Mouse (Mus musculus) kidney, postnatal 14 days (tissue): ENCODE measurements around the gene Adamts6.

ENCODE experiments used
- DNase-seq: peaks from one replicate; pipeline ENCODE4 v3.0.0; 2022; ENCODE audit warnings: mixed read lengths

Adamts6 gene

DNA sequence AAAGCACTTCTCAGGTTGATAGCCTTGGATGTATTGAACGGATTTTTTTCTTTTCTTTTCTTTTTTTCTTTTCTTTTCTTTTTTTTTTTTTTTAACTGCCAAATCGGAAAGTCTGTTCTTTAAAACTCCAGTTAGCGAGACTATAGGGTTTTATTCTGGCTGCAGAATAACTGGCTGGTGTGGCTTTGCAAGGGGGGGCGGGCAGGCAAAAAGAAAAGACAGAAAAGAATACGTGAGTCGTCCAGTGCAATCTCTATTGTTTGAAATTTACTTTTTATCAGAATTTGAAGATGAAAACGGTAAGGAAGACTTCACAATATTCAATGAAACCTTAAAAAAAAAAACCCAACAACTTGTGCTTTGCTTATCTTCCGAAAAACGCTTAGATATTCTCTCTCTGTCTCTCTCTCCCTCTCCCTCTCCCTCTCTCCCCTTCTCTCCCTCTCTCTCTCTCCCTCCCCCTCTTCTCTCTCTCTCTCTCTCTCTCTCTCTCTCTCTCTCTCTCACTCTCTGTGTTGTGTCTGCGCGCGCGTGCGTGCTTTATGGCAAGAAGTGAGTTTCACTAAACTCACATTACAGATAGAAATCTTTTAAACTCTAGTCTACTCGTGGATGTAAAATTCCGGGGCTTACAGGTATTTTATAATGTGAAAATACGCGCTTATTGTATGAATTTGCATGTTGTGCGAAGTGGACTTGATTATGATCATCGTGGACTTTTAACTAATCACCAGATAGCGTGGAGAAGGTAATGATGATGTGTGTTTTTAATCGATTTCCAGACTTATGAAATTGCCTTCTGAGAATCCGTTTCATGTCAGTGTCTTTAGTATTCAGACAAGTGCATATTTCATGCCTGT, at the start of gene Adamts6:
TSS of gene Adamts6 (plus strand) at position 470 of the 860 bp plus-strand sequence.
- peak; percentile 17 for DNase-seq

DNA sequence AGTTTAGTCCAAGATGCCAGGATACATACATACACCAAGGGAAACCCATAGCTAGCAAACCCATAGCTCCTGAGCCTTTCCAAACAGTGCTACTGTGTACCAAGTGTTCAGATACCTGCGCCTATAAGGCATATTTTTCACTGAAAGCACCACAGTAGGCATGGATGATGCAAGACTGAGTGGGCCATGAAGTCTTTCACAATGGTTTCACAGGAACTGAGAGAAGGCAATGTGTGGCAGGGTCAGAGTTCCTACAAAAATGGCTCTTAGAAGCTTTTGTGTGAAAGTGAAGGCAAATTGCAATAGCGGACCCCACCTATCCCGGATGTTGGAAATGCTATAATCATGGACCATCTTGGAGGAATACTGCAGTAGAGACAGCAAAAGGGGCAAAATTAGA, 28.6 kb upstream of the Adamts6 start:
- no peak for DNase-seq

DNA sequence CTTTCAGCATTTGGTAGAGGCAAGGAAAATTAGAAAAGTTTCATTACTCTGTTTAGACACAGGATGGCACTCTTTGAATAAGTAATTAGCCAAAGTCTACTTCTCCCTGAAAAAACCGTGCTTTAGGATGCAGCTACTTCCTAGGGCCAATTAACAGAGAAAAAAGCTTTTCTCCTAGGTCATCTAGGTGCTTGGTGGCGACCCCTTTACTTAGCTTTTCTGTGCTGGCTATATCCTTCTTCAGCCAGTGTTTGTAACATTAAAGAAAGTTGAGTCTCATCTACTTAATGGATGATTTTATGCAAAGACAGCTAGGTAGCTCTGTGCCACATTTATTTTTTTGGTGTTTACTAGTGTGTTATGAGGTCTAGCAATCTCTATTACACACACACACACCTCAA, 2.6 kb upstream of the Adamts6 start:
- DNase-seq: peak; percentile 23

DNA sequence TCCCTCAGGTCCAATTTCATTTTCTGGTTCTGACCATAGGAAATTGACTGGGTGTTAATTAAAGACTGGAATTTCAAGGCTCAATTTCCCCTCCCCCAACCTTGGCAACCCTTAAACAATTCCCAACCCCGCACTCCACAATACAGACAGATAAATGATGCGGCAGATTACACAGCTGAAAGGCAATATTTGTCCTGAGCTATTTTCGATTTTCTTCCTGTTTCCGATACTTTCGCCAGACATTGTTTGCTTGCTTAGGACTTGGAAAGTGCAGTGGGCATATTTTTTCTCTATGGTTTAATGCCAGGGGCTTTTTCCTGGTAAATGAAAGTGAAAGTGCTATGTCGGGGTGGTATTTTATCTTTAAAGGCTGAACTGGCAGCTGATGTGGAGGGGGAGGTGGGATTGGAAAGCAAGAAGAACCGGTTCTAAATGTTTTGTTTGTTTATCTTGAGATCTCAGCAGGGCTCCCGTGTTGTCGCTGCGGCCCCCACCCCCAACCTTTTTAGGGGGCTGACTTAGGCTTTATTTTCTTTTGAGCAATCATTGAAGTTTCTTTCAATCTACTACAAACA, 1.8 kb upstream of the Adamts6 start:
- DNase-seq: peak; percentile 52

DNA sequence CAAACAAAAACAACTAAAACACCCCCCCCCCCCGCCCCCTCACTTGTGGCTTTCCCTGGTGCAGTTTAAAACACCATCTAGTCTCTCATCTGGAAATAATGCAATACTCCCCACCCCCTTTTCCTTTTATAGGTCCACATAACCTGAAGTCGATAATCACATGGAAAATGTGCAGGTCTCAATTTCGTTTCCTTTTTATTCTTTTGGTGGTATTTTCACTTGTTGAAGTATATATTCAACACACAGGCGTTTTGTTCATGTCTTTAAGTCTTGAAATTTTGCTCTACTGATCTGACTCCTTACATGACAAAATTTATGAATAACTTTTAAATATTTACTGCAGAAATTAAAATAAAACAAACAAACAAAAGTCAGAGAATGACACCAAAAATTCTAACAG, 1.3 kb upstream of the Adamts6 start:
- DNase-seq: no peak

DNA sequence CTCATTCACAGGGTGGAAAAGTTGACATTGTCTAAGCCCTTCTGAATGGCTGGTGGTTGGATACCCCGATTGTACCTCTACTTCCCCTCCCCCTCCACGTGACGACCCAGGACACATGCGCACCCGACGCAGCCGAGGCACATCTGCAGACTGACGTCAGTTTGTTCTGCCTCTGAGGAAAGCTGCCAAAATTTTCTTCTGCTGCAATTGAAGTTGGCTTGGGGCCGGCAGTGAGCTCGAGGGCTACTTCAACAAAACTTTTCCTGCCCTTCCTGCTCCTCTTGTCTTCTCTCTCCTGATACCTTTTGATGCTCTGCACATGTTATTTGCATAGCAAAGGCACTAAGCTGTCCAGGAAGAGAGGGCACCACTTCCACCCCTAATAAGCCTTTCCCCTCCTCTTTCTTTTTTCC, 732 bp upstream of the Adamts6 start:
- peak; percentile 94 for DNase-seq

DNA sequence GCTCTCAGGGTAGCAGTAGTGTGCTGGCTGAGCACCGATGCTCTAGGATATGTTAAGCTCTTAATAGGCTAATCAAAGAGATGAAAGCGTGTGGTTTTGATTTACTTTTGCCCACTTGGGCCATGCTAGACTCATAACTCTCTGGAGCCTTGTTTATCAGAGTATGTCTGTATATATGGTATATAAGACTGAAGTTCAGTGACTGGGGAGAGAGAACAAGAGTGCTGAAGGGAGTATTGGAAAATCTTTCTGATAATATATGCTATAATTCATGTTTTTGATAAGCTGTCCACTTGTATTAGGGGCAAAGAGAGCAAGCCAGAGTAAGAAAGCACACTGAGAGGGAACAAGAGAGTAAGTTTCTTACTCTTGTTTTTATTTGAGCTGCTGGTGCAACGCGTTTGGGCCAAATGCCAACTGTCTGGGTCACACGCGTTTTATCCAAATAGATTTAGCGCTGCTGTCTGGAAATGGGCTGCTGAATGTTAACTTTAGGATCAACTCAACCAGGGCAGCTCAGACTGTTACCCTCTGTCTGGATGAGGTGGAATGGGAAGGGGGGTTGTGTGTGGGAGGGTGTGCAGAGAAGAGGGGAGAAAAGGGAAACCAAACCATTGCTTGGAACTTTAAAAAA, 708 bp downstream of the Adamts6 start:
- DNase-seq: peak; percentile 81

DNA sequence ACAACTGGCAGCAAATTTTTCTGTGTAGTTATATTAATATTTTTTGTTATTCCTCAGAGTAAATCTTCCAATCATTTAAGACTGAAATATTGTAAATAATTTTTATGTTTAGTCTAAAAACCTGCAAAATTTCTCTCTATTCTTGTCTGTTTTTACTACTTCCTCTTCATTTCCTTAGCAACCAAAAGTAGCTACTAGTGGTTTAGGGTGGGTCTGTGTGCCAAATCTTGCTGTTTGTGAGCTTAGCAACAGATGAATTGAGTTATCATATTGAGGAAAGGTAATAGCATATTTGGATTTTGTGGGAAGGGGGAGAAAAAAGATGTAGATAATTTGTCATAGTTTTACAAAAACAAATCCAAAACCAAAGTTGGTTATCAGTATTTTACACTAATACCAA, 1.5 kb downstream of the Adamts6 start:
- DNase-seq: no peak

DNA sequence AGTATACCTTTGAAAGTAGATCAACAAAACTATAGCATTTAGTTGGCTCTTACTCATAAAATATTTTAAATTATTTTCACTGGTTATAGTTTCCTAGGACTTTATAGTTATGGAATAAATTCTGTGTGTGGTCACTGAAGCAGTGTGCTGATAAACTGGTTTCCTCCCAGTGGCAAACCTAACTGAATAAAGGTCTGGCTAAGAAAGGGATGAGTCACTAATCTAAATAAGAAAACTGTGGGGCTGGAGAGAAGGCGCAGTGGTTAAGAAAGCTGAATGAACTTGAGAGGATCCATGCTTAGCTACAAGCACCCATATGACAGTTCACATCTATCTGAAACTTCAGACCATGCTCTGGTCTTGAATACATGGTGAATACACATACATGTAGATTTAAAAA, 7.8 kb downstream of the Adamts6 start:
- no peak for DNase-seq

DNA sequence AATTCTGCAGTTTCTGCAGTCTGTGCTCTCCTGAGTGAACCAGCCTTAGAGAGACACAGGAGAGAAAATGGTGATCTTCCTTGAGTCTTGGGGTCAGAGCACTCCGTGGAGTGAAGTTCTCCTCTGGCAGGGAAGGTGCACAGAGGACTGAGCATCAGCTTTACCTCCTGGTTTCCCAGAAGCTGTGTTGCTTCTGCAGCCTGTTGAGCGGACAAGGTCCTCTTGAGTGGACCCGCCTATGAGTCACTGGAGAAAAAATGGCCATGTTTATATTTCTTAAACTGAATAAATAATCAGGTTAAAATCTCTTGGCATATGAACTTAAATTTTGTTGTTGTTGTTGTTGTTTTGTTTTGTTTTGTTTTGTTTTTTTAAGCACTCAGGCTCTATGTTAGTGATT, 41.7 kb downstream of the Adamts6 start:
- DNase-seq: no peak

DNA sequence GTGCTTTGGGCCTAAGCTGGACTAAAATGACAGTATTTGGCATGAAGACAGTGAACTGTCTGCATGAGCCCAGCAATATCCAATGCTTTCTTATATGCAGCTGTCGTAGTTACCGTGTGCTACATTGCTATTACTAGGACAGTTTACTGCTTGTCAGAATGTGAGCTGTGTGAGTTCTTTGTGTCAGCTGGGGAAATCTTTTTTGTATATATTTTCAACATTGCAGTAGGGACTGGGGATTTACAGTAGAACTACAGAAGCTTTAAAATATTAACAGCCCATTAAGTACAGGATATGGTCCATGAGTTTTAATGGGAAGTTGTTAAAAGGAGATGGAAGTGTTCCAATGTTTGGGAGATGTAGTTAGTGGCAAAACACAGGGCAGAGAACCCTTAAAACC, 42.1 kb downstream of the Adamts6 start:
- no peak for DNase-seq

DNA sequence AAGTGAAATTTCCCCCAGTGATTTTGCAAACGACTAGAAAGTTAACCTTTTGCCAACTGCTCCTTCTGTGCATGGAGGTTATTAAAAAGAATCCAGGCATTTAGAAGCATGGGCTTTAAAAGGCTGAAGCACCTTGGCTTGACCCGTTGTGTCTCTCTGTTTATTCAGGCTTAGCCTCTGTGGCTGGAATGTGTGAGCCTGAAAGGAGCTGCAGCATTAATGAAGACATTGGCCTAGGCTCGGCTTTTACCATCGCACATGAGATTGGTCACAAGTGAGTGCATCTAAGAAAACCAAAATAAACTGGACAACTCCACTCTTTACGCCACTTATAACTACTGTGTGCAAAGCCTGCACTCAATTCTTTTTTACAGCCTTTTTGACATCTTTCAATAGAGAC, 65.0 kb downstream of the Adamts6 start:
- DNase-seq: peak; percentile 7

DNA sequence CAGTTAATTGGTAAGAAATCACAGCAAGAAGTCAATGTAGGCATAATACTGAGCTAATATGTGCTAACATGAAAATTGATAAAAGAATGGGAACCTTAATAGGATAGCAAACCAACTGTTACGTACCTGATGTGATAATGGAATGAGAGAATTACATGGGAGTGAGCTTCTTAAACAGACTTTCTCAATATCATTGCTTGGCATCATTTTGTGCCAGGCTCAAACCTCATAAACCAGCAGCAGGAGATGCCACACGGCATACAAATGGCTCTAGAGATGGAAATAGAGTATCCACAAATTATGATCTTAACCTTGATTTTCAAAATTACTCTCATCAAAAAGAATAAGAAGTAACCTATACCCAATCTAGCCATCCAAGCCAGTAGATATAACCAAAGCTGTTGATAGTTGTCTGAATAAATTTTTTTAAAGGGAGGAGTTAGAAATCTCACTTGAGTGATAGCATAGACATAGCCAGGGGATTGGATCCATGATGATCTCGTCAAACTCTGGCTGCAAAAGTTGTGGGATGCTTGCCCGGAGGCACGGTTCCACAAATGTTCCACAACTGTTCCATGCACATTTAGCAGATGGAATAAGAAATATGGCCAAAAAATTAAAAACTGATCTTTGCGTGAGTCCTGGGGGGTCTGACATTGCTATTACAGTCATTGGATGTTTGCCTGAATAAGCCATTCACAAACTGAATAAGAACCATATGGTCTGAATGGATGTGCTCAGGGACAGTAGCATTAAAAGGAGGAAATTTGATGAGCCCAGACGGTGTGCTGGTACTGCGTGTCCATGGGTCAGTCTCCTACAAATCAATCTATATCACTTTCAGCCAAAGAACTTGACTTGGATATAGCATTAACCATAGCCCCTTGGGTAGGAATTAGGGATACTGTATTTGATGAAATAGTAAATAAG, 106.1 kb downstream of the Adamts6 start:
- DNase-seq: peak; percentile 40

DNA sequence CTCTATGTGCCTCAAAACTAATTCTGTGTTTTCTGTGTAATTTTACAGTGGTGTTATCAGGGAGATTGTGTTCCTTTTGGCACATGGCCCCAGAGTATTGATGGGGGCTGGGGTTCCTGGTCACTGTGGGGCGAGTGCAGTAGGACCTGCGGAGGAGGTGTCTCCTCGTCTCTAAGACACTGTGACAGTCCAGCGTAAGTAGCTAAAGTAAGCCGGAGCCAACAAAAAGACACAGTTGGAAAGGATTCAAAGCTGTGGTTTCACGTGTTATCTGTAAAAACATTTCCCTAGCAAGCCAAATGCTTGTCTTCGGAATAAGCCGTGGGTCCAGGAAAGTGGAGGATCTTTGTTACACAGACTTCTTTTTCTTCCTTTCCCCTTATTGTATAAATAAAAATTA, 110.2 kb downstream of the Adamts6 start:
- DNase-seq: peak; percentile 20

DNA sequence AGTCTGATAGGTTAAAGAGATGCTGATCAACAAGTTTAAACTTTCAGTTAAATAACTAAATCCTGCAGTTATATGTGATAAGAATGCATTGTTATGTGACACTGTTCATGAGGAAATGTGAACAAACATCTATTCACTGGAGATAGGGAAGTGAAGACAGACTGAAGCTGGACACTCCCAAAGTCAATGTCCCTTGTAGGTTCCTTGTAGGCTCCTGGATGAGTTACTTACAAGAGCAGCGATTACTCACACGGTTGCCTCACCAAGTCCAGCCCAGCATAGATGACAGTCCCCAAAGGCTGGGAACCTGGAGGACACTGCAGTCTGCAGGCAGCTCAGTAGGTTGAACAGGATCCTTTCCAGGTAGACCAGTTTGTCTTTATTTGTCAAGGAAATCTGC, 145.1 kb downstream of the Adamts6 start:
- DNase-seq: no peak

DNA sequence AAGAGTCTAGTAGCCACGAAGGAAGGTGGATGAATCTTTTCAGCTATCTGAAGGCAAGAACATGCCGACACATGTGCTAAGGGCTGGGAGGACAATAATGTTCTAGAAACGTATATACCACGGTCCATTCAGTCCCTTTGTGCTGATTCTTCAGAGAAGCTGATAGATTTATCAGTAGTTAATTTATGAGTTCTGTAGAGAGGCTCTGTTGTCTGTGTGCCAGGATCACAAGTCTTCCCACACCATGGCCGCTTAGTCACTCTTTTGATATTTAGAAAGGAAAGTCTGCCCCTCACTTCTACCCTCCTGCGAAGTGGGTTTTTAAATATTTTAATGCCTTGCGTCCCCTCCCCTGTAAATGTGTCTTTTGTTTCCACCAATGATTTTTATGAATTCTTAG, 154.9 kb downstream of the Adamts6 start:
- no peak for DNase-seq

DNA sequence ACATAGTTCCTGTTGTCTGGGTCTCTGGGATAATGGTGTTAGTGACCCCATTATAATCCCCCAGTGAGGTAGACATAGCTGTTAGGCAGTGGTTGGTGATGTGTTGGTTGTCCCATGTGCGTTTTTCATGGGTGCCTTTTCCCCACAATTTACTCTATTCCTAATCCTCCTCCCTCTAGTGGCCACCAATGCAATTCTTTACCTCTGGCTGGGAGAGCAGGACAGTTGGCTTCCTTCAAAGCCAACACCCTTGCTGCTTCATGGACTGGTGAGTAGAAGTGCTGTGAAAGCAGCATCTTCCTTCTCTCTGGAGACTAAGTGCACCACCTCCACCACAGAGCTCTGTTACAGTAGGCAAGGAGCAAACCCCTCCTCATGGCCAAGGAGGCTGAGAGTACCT, 157.8 kb downstream of the Adamts6 start:
- no peak for DNase-seq

DNA sequence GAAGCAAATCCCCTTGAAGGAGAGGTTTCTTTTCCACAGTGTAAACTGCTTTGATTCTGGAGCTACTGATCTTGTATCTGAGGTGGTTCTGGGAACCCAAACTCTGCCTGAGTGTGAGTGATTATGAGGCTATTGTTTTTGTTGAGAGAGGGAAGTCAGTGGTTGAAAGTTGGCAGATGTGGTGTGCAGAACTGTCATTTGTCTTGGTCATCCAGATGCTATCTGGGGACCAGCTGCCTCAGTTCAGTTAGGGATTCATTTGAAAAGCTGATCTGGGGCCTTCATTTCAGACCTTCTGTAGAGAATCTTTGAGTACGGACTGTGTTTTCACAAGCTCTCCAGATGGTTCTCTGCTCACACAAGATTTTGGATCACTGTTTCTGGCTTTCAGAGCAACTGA, 159.3 kb downstream of the Adamts6 start:
- DNase-seq: no peak

DNA sequence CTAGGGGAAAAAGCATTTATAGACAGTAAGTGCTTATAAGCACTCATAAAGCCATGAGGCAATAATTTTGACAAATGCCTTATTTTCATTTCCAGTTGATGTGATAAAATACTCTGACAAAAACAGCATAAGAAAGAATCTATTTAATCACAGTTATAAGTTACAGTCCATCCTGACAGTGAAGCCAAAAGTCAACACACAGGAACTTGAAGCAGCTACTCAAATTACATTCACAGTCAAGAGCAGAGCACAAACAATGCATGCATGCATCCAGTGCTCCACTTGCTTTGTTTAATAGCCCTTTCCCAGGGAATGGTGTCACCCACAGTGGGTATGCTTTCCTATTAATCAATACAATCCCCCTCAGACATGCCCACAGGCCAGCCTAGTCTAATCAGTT, 159.8 kb downstream of the Adamts6 start:
- no peak for DNase-seq

DNA sequence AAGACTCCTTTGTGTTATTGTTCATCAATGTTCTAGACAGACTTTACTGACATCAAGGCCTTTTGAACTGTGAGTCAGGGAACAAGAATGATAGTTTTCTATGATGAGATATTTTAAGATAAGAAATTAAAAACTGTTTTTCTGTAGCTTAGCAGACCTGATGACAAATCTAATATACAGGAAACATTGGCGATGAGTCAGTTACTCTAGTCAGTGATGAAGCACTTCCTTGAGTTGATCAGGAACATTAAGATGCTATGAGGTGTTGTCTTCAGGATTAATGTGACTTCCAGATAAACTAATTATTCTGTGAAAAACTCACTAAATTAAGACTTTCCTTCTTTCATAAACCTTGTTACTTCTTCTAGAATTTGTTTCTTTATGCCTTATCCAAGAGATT, 160.7 kb downstream of the Adamts6 start:
- no peak for DNase-seq

DNA sequence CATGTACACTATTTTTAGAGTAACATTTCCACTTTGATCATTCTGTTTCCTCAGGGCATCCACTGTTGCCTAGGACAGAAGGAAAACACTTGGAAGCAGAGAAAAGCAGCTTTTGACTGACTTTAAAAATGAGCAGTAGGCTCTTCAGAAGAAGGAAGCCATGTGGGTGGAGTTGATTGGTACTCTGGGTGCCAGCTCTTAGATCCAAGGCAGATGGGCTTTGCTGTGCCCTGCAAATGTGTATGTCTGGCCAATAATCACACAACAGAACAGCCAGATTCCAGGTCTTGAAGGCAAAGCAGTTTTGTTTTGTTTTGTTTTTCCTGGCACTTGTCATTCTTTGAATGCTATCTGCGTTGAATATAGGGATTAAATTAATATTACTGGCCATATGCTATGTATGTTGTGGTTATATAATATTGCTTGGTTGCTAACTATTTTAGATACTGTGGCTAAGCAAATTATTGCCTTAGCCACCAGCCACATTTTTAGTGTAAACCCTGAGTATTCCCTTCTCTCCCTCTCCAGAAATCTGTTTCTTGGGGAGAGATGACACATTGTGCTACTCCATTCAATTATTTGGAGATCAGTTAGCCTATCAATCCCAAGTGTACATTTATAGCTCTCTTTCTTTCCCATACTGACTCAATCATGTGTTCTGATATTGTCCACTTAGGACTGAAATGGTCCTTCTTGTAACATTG, 165.8 kb downstream of the Adamts6 start:
- no peak for DNase-seq

DNA sequence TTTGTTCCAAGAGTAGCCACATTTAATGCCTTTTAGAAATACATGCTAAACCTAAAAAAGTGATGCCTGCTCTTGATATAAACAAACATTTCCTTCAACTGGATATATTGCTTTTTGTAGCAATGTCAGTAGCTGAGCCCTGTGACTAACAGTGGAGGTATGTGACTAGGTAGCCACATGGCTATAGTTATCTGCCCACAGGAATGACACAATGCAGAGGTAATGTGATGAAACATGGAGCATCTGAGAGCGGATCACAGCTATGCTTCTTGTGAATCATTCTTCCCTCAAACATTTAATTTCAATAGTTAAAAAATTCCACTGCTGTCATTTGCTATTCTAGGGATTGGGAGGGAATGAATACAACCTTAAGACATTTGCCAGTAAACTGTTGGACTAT, 172.7 kb downstream of the Adamts6 start:
- DNase-seq: no peak
